Mouse (Mus musculus): ENCODE data around the gene Urgcp. TPM values are rescaled to one million over a fixed set of nuclear protein-coding genes. Genes with fewer than 3 reads are reported as not detected.
A peak's percentile ranks its signal among the peaks of the same experiment; 100 is the strongest.

Urgcp gene
- total and polyA plus RNA-seq, 2 experiments from 2014 or later = 33.4 to 48.1 TPM

DNA sequence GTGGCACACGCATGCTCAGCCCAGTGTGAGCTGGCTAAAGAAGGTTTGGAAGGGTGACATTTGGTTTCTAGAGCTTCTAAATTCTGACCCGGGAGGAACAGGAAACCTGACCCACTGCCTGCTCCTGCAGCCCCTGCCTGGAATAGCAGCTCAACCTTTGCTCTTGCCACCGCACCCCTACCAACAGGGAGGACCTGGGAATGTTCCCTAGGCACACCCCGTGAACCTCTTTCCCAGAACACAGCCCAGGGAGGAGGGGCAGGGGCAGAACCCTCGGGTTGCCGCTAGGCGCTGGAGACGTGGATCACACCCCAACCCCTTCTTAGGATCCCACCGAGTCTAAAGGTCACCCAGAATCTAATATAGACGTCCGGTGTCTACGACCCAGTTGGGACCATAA lies 39.8 kb upstream of the Urgcp start:
- no peak overlapping the region for H3K9ac ChIP-seq
- no peak for TF ChIP-seq CTCF (IDR thresholded peaks at IDR 0.05; ENCODE audit: low read depth)
- no peak for ATAC-seq

DNA sequence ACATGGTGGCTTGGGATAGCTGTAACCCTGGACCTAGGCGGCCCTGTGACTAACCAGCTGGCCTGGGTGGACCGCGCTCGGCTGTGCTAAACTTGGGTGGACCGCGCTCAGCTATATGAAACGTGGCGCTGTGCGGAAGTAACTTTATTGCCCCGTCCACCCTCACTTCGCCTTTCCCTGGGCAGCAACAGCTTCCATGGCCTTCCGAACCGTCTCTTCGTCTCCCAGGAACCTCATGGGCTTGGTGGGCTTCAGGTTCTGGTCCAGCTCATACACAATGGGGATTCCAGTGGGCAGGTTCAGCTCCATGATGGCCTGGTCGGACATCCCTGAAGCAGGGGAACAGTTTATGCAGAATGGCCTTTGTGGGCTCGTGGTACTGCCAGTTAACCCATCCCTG lies 39.3 kb upstream of the Urgcp start:
- Histone ChIP-seq H3K9ac (no peak overlapping the region), H3K9me3 (ENCODE audit: low read length) (no peaks in the 10 kb centered on the region), H3K4me1 (ENCODE audit: insufficient read depth) (no peaks in the 10 kb centered on the region), H3K27ac (ENCODE audit: low read depth, low read length) (no peak overlapping the region), H3K4me2 (ENCODE audit: low read depth) (no peak overlapping the region), H3K27me3 (ENCODE audit: insufficient read depth, low read length) (no peaks in the 10 kb centered on the region), H3K36me3 (ENCODE audit: insufficient read depth) (peaks cover 46% of the 10 kb centered on the region), H3K4me3 (ENCODE audit: low read depth, low read length) (no peak overlapping the region)
- no peak for TF ChIP-seq CTCF (IDR thresholded peaks at IDR 0.05; ENCODE audit: low read depth)
- DNase-seq = no peak
- no peak for ATAC-seq
- 94% methylated on average over 16 of the region's 16 CpGs for WGBS

More for the DNA sequence above, 39.8 kb upstream of the Urgcp start:
- Histone ChIP-seq H3K4me1 (ENCODE audit: insufficient read depth) (no peaks in the 10 kb centered on the region), H3K27ac (ENCODE audit: low read depth, low read length) (no peak overlapping the region), H3K36me3 (ENCODE audit: insufficient read depth) (peaks cover 41% of the 10 kb centered on the region), H3K27me3 (ENCODE audit: insufficient read depth, low read length) (no peaks in the 10 kb centered on the region), H3K4me2 (ENCODE audit: low read depth) (no peak overlapping the region), H3K4me3 (ENCODE audit: low read depth, low read length) (no peak overlapping the region), H3K9me3 (ENCODE audit: low read length) (no peaks in the 10 kb centered on the region)
- WGBS = 71% methylated on average over 12 of the region's 12 CpGs
- DNase-seq = no peak

DNA sequence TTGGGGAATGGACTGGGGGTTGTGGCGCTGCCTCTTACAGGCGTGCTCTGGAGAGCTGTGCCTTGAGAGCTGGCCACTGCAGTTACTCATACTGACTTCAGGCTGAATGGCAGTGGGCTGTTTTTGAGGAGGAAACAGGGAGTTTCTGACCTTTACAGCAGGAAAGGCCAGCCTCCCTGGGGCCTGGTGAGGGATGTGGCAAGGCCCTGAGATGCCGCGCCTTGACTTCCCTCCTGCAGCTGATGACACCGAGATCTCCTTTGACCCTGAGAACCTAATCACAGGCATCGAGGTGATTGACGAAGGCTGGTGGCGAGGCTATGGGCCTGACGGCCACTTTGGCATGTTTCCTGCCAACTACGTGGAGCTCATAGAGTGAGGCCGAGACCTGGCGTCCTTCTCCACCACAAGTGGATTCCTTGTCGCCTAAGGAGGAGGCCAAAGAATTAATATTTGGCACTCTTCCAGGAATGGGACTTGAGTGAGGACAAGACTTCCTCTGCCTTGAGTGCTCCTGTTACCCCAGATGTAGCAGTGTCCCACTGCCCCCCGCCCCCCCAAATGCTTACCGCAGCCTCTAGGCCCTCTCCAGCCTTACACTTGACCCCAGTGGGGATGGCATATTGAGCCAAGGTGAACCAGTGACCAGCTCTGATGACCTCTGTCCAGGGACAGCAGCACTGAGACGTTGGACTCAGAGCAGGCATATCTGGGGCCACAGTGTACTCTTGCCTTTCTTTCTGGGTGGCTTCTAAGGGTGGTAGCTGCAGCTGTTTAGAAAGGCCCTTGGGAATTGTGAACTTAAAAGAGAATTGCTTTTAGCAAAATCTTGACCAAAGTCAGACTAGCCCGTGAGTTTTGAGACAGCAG lies 37.7 kb upstream of the Urgcp start:
- no peak for TF ChIP-seq CTCF (IDR thresholded peaks at IDR 0.05; ENCODE audit: low read depth)
- DNase-seq (no peak), ATAC-seq (no peak)
- WGBS = 78% methylated on average over 17 of the region's 17 CpGs
- H3K27me3 ChIP-seq (ENCODE audit: insufficient read depth, low read length) = no peaks in the 10 kb centered on the region
- H3K9ac ChIP-seq = no peak overlapping the region
- H3K36me3 ChIP-seq (ENCODE audit: insufficient read depth) = peaks cover 60% of the 10 kb centered on the region
- H3K27ac ChIP-seq (ENCODE audit: low read depth, low read length) = no peak overlapping the region
- no peak overlapping the region for H3K4me2 ChIP-seq (ENCODE audit: low read depth)
- H3K4me1 ChIP-seq (ENCODE audit: insufficient read depth) = no peaks in the 10 kb centered on the region
- no peaks in the 10 kb centered on the region for H3K9me3 ChIP-seq (ENCODE audit: low read length)
- no peak overlapping the region for H3K4me3 ChIP-seq (ENCODE audit: low read depth, low read length)

DNA sequence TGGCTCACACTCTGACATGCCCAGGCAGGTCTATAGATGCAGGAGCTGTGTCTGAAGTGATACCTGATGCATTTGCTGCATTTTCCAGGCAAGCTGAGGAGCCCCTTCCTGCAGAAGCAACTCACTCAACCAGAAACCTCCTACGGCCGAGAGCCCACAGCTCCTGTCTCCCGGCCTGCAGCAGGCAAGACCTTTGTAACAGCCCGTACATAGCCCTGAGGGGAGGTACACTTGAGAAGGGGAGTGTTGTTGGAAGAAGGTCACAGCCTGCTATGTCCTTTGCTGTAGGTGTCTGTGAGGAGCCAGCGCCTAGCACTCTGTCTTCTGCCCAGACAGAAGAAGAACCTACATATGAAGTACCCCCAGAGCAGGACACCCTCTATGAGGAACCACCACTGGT lies 35.8 kb upstream of the Urgcp start:
- ATAC-seq (no peak), DNase-seq (no peak)
- 96% methylated on average over 5 of the region's 5 CpGs for WGBS
- no peaks in the 10 kb centered on the region for H3K4me1 ChIP-seq (ENCODE audit: insufficient read depth)
- H3K4me3 ChIP-seq (ENCODE audit: low read depth, low read length) = no peak overlapping the region
- no peak for TF ChIP-seq CTCF (IDR thresholded peaks at IDR 0.05; ENCODE audit: low read depth)
- H3K36me3 ChIP-seq (ENCODE audit: insufficient read depth) = peaks cover 74% of the 10 kb centered on the region
- no peaks in the 10 kb centered on the region for H3K9me3 ChIP-seq (ENCODE audit: low read length)
- no peak overlapping the region for H3K4me2 ChIP-seq (ENCODE audit: low read depth)
- H3K27ac ChIP-seq (ENCODE audit: low read depth, low read length) = no peak overlapping the region
- no peaks in the 10 kb centered on the region for H3K27me3 ChIP-seq (ENCODE audit: insufficient read depth, low read length)
- H3K9ac ChIP-seq = no peak overlapping the region

DNA sequence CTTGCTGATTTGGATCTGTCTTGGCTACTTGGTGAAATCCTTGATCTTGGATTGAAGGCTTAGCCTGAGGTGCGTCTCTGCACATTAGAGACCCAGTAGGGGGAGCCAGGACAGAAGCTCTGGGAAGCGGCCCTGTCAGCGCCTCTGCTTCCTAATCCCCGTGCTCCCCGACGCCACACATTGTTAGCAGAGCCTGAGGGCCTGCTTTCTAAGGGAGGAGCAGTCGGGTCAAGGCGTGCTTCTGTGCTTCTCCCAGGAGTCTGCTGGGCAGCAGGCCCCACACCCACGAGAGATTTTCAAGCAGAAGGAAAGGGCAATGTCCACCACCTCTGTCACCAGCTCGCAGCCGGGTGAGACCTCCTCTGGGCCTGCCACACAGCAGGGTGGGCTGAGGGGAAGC lies 35.2 kb upstream of the Urgcp start:
- Histone ChIP-seq H3K27ac (ENCODE audit: low read depth, low read length) (no peak overlapping the region), H3K9ac (no peak overlapping the region), H3K36me3 (ENCODE audit: insufficient read depth) (peaks cover 80% of the 10 kb centered on the region), H3K4me2 (ENCODE audit: low read depth) (no peak overlapping the region), H3K9me3 (ENCODE audit: low read length) (no peaks in the 10 kb centered on the region), H3K4me1 (ENCODE audit: insufficient read depth) (no peaks in the 10 kb centered on the region), H3K27me3 (ENCODE audit: insufficient read depth, low read length) (no peaks in the 10 kb centered on the region), H3K4me3 (ENCODE audit: low read depth, low read length) (no peak overlapping the region)
- TF ChIP-seq CTCF (IDR thresholded peaks at IDR 0.05; ENCODE audit: low read depth) = no peak
- WGBS = 74% methylated on average over 11 of the region's 11 CpGs
- ATAC-seq (no peak), DNase-seq (no peak)

DNA sequence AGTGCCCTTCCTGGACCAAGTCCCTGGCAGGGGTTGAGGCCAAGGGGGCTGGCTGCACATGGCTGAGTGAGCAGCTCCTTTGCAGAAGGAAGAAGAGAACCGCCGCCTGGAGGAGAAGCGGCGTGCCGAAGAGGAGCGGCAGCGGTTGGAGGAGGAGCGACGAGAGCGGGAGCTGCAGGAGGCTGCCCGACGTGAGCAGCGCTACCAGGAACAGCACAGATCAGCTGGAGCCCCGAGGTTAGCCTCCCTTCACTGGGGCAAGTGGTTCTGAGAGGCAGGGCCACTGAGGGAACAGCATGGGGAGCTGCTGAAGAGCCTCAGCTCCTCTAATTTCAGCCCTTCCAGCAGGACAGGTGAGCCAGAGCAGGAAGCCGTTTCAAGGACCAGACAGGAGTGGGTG lies 34.8 kb upstream of the Urgcp start:
- no peaks in the 10 kb centered on the region for H3K27me3 ChIP-seq (ENCODE audit: insufficient read depth, low read length)
- H3K4me3 ChIP-seq (ENCODE audit: low read depth, low read length) = no peak overlapping the region
- ATAC-seq = no peak
- no peaks in the 10 kb centered on the region for H3K4me1 ChIP-seq (ENCODE audit: insufficient read depth)
- no peak for DNase-seq
- no peak for TF ChIP-seq CTCF (IDR thresholded peaks at IDR 0.05; ENCODE audit: low read depth)
- no peaks in the 10 kb centered on the region for H3K9me3 ChIP-seq (ENCODE audit: low read length)
- no peak overlapping the region for H3K27ac ChIP-seq (ENCODE audit: low read depth, low read length)
- peaks cover 84% of the 10 kb centered on the region for H3K36me3 ChIP-seq (ENCODE audit: insufficient read depth)
- no peak overlapping the region for H3K4me2 ChIP-seq (ENCODE audit: low read depth)
- 88% methylated on average over 15 of the region's 15 CpGs for WGBS
- H3K9ac ChIP-seq = no peak overlapping the region

DNA sequence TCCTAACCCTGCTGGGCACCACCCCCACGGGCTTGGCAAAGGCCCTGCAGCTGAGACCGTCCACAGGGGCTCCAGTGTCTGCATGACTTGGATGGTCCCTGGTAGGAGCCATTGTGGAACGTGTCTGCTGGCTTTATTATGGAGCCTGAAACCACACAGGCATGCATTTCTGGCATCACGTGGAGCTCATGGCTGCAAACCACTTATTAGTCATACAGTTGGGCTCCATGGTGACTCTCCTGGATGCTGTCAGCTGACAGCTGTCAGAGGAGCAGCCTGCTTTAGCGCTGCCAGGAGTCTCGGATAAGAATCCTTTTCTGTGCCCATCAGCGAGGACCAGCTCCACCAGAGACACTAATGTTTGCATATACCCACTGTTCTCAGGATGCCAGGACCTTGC lies 33.5 kb upstream of the Urgcp start:
- DNase-seq (peak; percentile 61), ATAC-seq (peak; percentile 75)
- Histone ChIP-seq H3K27ac (ENCODE audit: low read depth, low read length) (peak overlapping the region; percentile 45; the same call in 1 of the 2 replicates), H3K9me3 (ENCODE audit: low read length) (no peaks in the 10 kb centered on the region), H3K4me3 (ENCODE audit: low read depth, low read length) (no peak overlapping the region), H3K27me3 (ENCODE audit: insufficient read depth, low read length) (no peaks in the 10 kb centered on the region), H3K9ac (no peak overlapping the region), H3K4me2 (ENCODE audit: low read depth) (no peak overlapping the region), H3K4me1 (ENCODE audit: insufficient read depth) (no peaks in the 10 kb centered on the region), H3K36me3 (ENCODE audit: insufficient read depth) (peaks cover 80% of the 10 kb centered on the region)
- no peak for TF ChIP-seq CTCF (IDR thresholded peaks at IDR 0.05; ENCODE audit: low read depth)
- WGBS = 68% methylated on average over 7 of the region's 7 CpGs

All from forebrain, postnatal 0 days (tissue).